Mouse (Mus musculus): Measurements from ENCODE around the gene Fcor. TPM values are rescaled to one million over a fixed set of nuclear protein-coding genes. Genes with fewer than 3 reads are reported as not detected.
A peak's percentile ranks its signal among the peaks of the same experiment; 100 is the strongest.

Gene Fcor
- 5.3 and 8.4 TPM in 2 replicates for polyA plus RNA-seq (2016; fragmentation: Nextera tagmentation; extraction: Ambion mirVana)

DNA sequence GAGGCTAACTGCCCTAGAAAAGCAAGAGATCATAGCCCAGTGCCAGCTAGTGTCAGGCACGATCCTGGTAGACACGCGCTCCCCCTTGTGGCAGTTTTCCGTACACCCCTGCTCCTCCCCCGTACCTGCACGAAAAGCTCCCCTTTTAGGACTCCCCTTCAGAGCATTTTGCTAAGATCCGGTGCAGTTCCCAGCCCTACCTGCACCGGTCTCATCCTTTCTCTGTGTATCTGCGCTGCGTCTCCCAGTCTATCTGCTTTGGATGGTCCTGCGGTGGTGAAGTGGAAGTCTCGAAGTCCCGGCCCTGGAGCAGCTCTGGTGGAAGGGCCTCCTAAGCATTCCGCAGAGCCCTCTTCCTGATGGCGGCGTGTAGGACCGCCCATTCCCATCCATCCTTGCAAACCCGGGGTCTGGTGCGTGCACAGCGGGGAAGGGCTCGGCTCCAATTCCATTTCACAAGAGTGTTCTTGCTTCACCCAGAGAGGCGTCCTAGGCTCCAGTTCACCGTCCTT lies at the start of gene Fcor:
Gene Fcor, minus strand, starts transcription at position 383 of the 512 bp plus-strand sequence.
- H3K4me3 ChIP-seq, result peak within 1 kb of the TSS; percentile 41
- peak within 1 kb of the TSS; percentile 54 for H3K9ac ChIP-seq
- H3K4me2 ChIP-seq (replicated peaks), result peak within 1 kb of the TSS; percentile 60
- peaks cover 2% of the 10 kb centered on the region; the same call in 1 of the 2 replicates for H3K4me1 ChIP-seq
- WGBS, result under 1% methylated on average over 23 of the region's 23 CpGs
- peak within 1 kb of the TSS; percentile 68 for H3K27ac ChIP-seq
- peak; percentile 87 for ATAC-seq (ENCODE audit: low FRiP score)
- H3K9me3 ChIP-seq (replicated peaks), result no peaks in the 10 kb centered on the region
- H3K36me3 ChIP-seq, result no peaks in the 10 kb centered on the region
- no peaks in the 10 kb centered on the region; the same call in 1 of the 2 replicates for H3K27me3 ChIP-seq

DNA sequence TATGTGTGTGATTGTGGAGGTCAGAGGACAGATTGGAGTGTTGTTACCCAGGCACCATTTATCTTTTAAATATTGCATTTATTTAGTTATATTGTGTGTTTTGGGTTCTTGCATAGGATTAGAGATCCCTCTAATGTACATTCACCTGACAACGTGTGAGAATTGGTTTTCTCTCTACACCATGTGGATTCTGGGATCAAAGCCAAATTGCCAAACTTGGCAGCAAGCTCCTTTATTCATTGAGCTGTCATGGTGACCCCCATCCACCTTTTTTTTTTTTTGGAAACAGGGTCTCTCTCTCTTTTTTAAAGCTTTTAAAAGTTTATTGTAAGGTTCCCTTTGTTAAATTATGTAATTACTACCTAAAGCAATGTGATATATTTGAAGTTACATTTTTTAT lies 48.9 kb upstream of the Fcor start:
- H3K9ac ChIP-seq, result no peak overlapping the region
- H3K36me3 ChIP-seq, result no peaks in the 10 kb centered on the region
- no peak overlapping the region for H3K27ac ChIP-seq
- no peak overlapping the region for H3K4me3 ChIP-seq
- no peaks in the 10 kb centered on the region for H3K9me3 ChIP-seq (replicated peaks)
- no peaks in the 10 kb centered on the region for H3K4me1 ChIP-seq
- ATAC-seq (ENCODE audit: low FRiP score), result no peak
- H3K27me3 ChIP-seq, result no peaks in the 10 kb centered on the region
- no peak overlapping the region for H3K4me2 ChIP-seq (replicated peaks)
- whole genome bisulfite sequencing, result 27% methylated on average over 1 of the region's 1 CpGs

- no peaks in the 10 kb centered on the region for H3K27me3 ChIP-seq
- no peaks in the 10 kb centered on the region for H3K36me3 ChIP-seq
- no peak within 1 kb of the TSS for H3K4me2 ChIP-seq (replicated peaks)
- H3K4me3 ChIP-seq, result no peak within 1 kb of the TSS
- WGBS, result 70% methylated on average over 5 of the region's 5 CpGs
- no peak within 1 kb of the TSS for H3K27ac ChIP-seq
- no peaks in the 10 kb centered on the region for H3K4me1 ChIP-seq
- no peaks in the 10 kb centered on the region for H3K9me3 ChIP-seq (replicated peaks)
- no peak within 1 kb of the TSS for H3K9ac ChIP-seq
- no peak for ATAC-seq (ENCODE audit: low FRiP score)
Measured at GRCm38 (mm10) chr8:3720551-3720950, 48.4 kb upstream of the Fcor start, which contains the start of gene Clec4g. TSS of gene Clec4g (minus strand) at chr8:3720651.

- Histone ChIP-seq H3K4me3 (no peak overlapping the region), H3K27ac (no peak overlapping the region), H3K4me1 (no peaks in the 10 kb centered on the region), H3K27me3 (no peaks in the 10 kb centered on the region), H3K36me3 (no peaks in the 10 kb centered on the region), H3K4me2 (replicated peaks) (no peak overlapping the region), H3K9ac (no peak overlapping the region), H3K9me3 (replicated peaks) (no peaks in the 10 kb centered on the region)
- WGBS, result 17% methylated on average over 14 of the region's 14 CpGs
- ATAC-seq (ENCODE audit: low FRiP score), result peak; percentile 26; the same call in 1 of the 2 replicates
Measured at GRCm38 (mm10) chr8:3718559-3718958, 46.4 kb upstream of the Fcor start.

DNA sequence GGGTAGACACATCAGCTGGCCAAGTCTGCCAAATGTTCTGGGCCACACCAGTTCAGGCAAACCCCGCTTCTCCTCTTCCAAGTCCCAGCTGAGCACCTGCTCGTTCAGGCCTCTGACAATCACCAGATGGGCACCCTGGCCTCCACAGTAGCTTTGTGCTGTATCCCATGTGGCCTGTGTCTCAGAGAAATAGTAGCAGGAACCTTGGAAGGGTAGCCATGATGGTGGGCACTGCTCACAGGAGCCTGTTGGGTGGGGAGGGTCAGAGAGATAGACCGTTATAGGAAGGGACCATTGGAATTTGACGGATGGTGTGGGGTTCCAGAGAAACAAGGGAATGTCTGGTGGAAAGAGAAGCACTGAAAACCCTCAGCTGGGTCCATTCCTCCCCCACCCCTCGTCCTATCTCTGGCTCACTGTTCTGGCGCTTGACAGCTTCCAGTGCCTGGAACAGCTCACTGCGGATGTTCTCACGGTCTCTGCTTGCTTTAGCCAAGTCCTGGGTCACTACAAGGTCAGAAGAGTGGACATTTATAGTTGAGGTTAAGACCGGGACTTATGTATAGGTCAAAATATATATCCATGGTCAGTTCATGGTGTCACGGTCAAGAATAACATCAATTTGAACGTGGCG lies 45.3 kb upstream of the Fcor start:
- ATAC-seq (ENCODE audit: low FRiP score), result no peak
- no peaks in the 10 kb centered on the region for H3K4me1 ChIP-seq
- H3K27ac ChIP-seq, result no peak overlapping the region
- no peaks in the 10 kb centered on the region for H3K9me3 ChIP-seq (replicated peaks)
- no peak overlapping the region for H3K4me3 ChIP-seq
- no peak overlapping the region for H3K4me2 ChIP-seq (replicated peaks)
- H3K27me3 ChIP-seq, result no peaks in the 10 kb centered on the region
- H3K36me3 ChIP-seq, result no peaks in the 10 kb centered on the region
- 87% methylated on average over 12 of the region's 12 CpGs for WGBS
- H3K9ac ChIP-seq, result no peak overlapping the region

- no peak overlapping the region for H3K9ac ChIP-seq
- H3K4me2 ChIP-seq (replicated peaks), result no peak overlapping the region
- H3K4me1 ChIP-seq, result no peaks in the 10 kb centered on the region
- H3K9me3 ChIP-seq (replicated peaks), result no peaks in the 10 kb centered on the region
- H3K27me3 ChIP-seq, result no peaks in the 10 kb centered on the region
- H3K4me3 ChIP-seq, result no peak overlapping the region
- ATAC-seq (ENCODE audit: low FRiP score), result no peak
- WGBS, result 65% methylated on average over 2 of the region's 2 CpGs
- no peaks in the 10 kb centered on the region for H3K36me3 ChIP-seq
- no peak overlapping the region for H3K27ac ChIP-seq
Measured at GRCm38 (mm10) chr8:3711646-3712045, 39.5 kb upstream of the Fcor start.

DNA sequence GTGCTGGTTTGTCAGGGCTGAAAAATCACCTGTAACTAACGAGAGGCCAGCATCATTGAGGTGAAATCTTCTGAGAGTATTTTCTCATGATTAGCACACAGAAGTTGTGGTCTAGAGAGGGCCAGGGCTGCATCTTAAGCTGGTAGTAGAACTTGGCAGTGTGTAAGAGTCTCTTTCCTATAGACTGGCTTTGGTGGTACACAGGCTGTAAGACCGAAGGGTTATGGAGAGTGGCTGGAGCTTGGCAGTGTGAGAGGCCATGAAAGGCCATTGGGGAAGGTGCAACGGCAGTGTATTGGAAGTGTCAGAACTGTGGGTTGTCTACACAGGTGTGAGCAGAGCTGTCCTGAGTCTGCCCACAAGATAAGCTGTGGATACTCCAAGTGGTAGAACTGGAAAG lies 38.1 kb upstream of the Fcor start:
- Histone ChIP-seq H3K4me2 (replicated peaks) (no peak overlapping the region), H3K27ac (no peak overlapping the region), H3K36me3 (no peaks in the 10 kb centered on the region), H3K27me3 (no peaks in the 10 kb centered on the region), H3K4me3 (no peak overlapping the region), H3K4me1 (no peaks in the 10 kb centered on the region), H3K9me3 (replicated peaks) (no peaks in the 10 kb centered on the region), H3K9ac (no peak overlapping the region)
- ATAC-seq (ENCODE audit: low FRiP score), result no peak
- WGBS, result 80% methylated on average over 3 of the region's 3 CpGs

GRCm38 (mm10) chr8:3707611-3708010 lies 35.4 kb upstream of the Fcor start:
- 76% methylated on average over 7 of the region's 7 CpGs for WGBS
- no peak overlapping the region for H3K9ac ChIP-seq
- H3K4me1 ChIP-seq, result no peaks in the 10 kb centered on the region
- no peak overlapping the region for H3K27ac ChIP-seq
- H3K9me3 ChIP-seq (replicated peaks), result no peaks in the 10 kb centered on the region
- no peak overlapping the region for H3K4me3 ChIP-seq
- no peak for ATAC-seq (ENCODE audit: low FRiP score)
- no peak overlapping the region for H3K4me2 ChIP-seq (replicated peaks)
- H3K36me3 ChIP-seq, result no peaks in the 10 kb centered on the region
- no peaks in the 10 kb centered on the region for H3K27me3 ChIP-seq

DNA sequence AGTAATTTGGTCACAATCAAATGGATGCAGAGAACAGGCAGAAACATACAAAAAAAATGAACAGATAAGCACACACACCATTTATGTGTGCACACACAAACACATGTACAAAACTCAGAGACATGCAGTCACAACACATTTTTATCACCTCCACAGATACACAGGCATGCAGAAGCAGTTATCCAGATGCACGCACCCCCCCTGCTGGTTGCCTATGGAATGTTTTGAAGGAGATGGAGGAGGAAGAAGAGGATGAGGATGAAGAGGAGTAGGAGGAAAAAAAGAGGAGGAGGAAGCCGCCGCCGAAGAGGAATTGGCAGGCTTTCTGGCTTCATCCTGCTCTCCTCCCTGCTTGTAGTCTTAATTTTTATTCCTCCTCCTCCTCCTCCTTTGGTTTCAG lies 33.5 kb upstream of the Fcor start:
- no peaks in the 10 kb centered on the region; the same call in 1 of the 2 replicates for H3K9me3 ChIP-seq (replicated peaks)
- no peak overlapping the region for H3K4me3 ChIP-seq
- H3K27me3 ChIP-seq, result no peaks in the 10 kb centered on the region
- H3K27ac ChIP-seq, result no peak overlapping the region
- no peaks in the 10 kb centered on the region for H3K36me3 ChIP-seq
- ATAC-seq (ENCODE audit: low FRiP score), result no peak
- 27% methylated on average over 1 of the region's 4 CpGs for WGBS
- H3K4me1 ChIP-seq, result no peaks in the 10 kb centered on the region
- H3K9ac ChIP-seq, result no peak overlapping the region
- H3K4me2 ChIP-seq (replicated peaks), result no peak overlapping the region

- 93% methylated on average over 1 of the region's 1 CpGs for WGBS
- Histone ChIP-seq H3K4me3 (no peak overlapping the region), H3K9me3 (replicated peaks) (no peaks in the 10 kb centered on the region; the same call in 1 of the 2 replicates), H3K36me3 (no peaks in the 10 kb centered on the region), H3K4me1 (no peaks in the 10 kb centered on the region), H3K9ac (no peak overlapping the region), H3K27ac (no peak overlapping the region), H3K27me3 (no peaks in the 10 kb centered on the region), H3K4me2 (replicated peaks) (no peak overlapping the region)
- ATAC-seq (ENCODE audit: low FRiP score), result no peak
Measured at GRCm38 (mm10) chr8:3701491-3701890, 29.3 kb upstream of the Fcor start.

DNA sequence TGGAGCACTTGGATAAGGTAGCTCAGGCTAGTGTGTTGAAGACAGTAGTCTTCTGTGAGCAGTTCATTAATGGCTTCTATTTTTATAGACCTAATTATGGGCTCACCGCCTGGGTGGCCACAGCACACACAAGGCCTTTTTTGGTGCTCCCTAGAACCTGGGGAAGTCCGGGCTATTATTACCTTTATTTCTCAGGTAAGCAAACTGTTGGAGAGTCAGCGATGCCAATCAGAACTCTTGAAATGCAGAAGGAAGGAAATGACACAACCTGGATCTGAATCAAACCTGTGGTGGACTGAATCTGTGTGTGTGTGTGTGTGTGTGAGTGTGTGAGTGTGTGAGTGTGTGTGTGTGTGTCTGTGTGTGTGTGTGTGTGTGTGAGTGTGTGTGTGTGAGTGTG lies 22.0 kb upstream of the Fcor start, which contains the start of gene Fcer2a:
Gene Fcer2a, minus strand, starts transcription at position 55 of the 400 bp plus-strand sequence.
- no peaks in the 10 kb centered on the region for H3K36me3 ChIP-seq
- ATAC-seq (ENCODE audit: low FRiP score), result no peak
- no peaks in the 10 kb centered on the region for H3K27me3 ChIP-seq
- no peaks in the 10 kb centered on the region for H3K9me3 ChIP-seq (replicated peaks)
- no peak within 1 kb of the TSS for H3K4me3 ChIP-seq
- H3K4me1 ChIP-seq, result no peaks in the 10 kb centered on the region
- H3K27ac ChIP-seq, result no peak within 1 kb of the TSS
- WGBS, result 89% methylated on average over 3 of the region's 3 CpGs
- H3K9ac ChIP-seq, result no peak within 1 kb of the TSS
- H3K4me2 ChIP-seq (replicated peaks), result no peak within 1 kb of the TSS

DNA sequence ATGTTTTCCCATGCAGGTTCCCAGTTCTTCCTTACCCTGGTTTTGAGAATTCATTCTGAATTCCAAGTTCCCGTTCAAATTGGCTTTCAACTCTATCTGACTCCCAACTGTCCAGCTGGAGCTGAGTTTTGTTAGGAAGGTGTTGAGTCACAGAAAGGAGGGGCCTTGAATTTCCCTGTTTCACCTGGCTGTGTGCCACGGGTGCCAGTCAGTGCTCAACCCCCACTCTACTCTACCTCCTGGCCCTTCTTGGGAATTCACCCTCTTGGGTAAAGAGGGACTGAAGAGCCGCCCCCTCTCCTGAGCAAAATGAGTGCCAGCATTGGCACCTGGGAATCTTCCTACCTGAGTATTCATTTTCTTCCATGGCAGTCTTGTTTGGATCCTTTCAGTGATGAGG lies 18.6 kb upstream of the Fcor start:
- Histone ChIP-seq H3K36me3 (no peaks in the 10 kb centered on the region), H3K9ac (no peak overlapping the region), H3K4me1 (no peaks in the 10 kb centered on the region), H3K4me2 (replicated peaks) (no peak overlapping the region), H3K9me3 (replicated peaks) (no peaks in the 10 kb centered on the region), H3K27ac (no peak overlapping the region), H3K4me3 (no peak overlapping the region), H3K27me3 (no peaks in the 10 kb centered on the region)
- no peak for ATAC-seq (ENCODE audit: low FRiP score)
- 76% methylated on average over 3 of the region's 3 CpGs for WGBS

- no peaks in the 10 kb centered on the region for H3K27me3 ChIP-seq
- WGBS, result 73% methylated on average over 6 of the region's 6 CpGs
- no peak overlapping the region for H3K4me2 ChIP-seq (replicated peaks)
- H3K36me3 ChIP-seq, result peaks cover 4% of the 10 kb centered on the region
- no peak for ATAC-seq (ENCODE audit: low FRiP score)
- no peaks in the 10 kb centered on the region for H3K9me3 ChIP-seq (replicated peaks)
- no peak overlapping the region for H3K4me3 ChIP-seq
- no peaks in the 10 kb centered on the region for H3K4me1 ChIP-seq
- H3K27ac ChIP-seq, result no peak overlapping the region
- no peak overlapping the region for H3K9ac ChIP-seq
Measured at GRCm38 (mm10) chr8:3687537-3687936, 15.4 kb upstream of the Fcor start.

Measured in hindbrain, embryonic 12.5 days (tissue).